Mouse (Mus musculus): ENCODE data around the gene Mrpl48. TPM values are rescaled to one million over a fixed set of nuclear protein-coding genes. Genes with fewer than 3 reads are reported as not detected.

Mrpl48 gene
- polyA plus RNA-seq (2012; rRNA removed), result 30.7 and 39.2 TPM in 2 replicates

DNA sequence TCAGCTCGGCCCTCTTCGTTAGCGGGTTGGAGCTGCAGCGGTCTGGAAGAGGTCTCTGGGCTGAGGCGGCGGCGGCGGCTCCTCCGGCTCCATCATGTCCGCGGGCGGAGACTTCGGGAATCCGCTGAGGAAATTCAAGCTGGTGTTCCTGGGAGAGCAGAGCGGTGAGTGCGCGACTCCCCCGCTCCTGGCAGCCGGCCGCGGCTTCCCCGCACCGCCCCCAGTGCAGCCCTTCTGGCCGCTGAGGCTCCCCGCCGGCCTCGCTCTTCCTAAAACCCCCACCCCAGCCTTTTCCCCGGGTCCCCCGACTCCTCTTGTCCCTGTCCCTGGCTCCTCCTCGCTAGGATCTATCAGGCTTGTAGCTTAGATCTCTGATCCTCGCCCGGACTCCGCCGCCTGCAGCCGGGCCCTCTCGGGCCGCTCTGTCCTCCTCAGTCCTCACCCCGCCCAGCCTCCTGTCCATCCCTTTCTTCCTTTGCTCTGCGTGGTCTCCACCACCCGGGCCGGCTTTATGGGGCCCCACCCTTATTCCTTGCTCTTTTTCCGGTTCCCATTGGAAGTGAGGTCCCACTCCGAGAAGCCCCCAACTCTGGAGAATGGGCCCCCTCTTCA lies at the start of gene Mrpl48:
Gene Mrpl48, minus strand, starts transcription at position 172 of the 612 bp plus-strand sequence.

DNA sequence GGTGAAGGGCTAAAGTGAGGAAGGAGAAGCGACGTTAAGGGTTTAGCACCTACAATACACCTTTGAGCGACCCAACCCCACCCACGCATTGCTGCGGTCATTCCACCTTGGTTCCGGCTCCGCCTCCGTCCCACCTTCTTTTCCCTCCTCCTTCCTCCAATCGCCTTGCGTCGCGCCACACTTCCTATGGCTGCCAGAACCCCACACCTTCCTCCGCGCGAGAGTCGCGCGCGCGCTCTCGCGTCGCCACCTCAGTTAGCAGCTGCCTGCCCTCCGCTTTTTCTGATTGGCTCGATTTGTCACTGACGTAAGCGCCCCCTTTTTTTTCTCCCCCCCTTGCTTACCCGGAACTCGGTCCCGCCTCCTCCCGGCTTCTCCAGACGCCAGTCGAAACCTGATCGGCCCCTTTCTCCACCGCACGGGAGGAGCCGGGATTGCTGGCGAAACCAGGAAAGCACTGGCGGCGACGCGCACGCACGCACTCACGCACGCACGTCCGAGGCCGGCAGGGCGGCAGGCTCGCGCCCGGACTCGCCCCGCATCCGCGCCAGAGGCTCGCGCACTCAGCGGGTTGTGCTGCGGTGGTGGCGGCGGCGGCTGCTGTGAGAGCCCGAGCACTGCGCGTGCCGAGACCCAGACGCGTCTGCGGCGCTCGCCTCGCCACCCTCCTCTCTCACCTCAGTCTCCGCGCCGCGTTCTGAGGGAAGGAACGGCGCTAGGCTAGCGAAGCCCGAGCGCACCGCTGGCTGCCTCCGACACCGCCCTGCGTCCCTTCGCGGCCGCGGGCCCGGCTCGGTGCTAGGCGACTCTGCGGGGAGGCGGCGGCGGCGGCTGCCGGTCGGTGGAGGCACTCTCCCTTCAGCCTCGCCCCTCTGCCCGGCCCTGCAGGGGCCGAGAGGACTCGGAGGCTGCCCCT lies 629 bp downstream of the Mrpl48 start, which contains the start of gene Rab6a:
Gene Rab6a, plus strand, starts transcription at position 197 of the 916 bp plus-strand sequence.

DNA sequence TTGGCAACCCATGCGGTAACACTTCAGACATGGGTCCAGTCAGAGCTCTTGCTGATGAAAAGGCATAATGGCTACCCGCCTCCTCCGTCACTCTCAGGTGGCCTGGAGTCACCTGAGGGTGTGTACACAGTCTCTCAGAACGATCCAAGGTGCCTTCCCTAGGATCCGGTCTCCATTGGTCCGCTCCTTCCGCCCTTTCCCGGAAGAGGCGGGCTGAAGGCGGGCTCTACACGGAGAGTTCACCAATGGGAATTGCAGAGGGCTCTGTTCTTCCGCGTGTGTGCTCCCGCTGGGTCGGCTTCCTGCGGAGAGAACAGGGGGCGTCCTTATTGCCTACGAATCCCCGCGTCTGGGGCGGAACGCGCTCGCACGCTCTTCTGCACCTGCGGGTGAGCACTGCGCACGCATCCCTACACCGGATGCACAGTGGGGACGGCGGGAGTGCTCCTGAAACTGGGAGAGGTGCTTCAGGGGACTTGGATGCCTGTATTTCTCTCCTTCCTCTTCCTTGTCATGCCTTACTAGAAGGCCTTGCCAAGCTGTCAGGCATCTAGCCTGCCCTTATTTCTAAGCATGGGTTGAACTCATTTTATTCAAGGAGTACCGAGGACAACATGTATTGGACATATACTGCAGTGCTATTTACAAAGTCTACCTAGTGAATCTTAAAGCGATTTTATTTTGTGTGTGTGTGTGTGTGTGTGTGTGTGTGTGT lies 71.1 kb downstream of the Mrpl48 start, which contains the start of gene Coa4:
Gene Coa4, plus strand, starts transcription at position 268 of the 715 bp plus-strand sequence.

DNA sequence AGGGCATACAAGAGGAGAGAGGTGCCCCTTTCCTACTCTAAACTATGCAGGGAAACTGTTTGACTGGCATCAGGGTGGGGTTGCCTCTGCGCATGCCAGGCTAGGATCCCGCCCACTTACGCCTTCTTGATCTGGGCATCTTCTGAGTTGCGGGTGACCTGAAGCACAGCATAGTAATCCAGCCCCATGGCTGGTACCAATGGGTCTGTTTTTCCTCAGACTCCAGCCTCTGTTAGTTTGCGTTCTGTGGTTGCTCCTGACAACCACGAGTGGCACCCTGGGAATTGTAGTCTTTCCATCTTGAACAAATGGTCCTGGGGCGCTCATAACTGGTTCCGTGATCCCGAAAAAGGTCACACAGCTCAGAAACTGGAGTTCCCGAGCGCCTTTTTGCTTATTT lies 93.5 kb downstream of the Mrpl48 start, which contains the start of gene Dnajb13:
Gene Dnajb13, minus strand, starts transcription at position 388 of the 400 bp plus-strand sequence.

Other genes starting within 250 kb of the Mrpl48 start
- gene C2cd3, start 236.1 kb downstream of the Mrpl48 start, polyA plus RNA-seq (2012; rRNA removed), result 28.2 and 37.5 TPM in 2 replicates
- 84.2 and 106 TPM in 2 replicates for gene Ppme1, start 236.0 kb downstream of the Mrpl48 start, polyA plus RNA-seq (2012; rRNA removed)
- 0.08 TPM in 1 of 2 replicates, not detected in the other for gene Ucp3, start 135.3 kb downstream of the Mrpl48 start, polyA plus RNA-seq (2012; rRNA removed)
- gene Ucp2, start 115.0 kb downstream of the Mrpl48 start, polyA plus RNA-seq (2012; rRNA removed), result 41.1 and 93.0 TPM in 2 replicates
- gene Dnajb13, start 93.3 kb downstream of the Mrpl48 start, polyA plus RNA-seq (2012; rRNA removed), result 0.52 and 1.0 TPM in 2 replicates
- gene Coa4, start 71.2 kb downstream of the Mrpl48 start, polyA plus RNA-seq (2012; rRNA removed), result 10.4 and 14.5 TPM in 2 replicates
- gene Rab6a, start 891 bp downstream of the Mrpl48 start, polyA plus RNA-seq (2012; rRNA removed), result 71.6 and 97.6 TPM in 2 replicates
- 3.6 and 5.6 TPM in 2 replicates for gene Plekhb1, start 54.1 kb upstream of the Mrpl48 start, polyA plus RNA-seq (2012; rRNA removed)
- 26.1 and 47.0 TPM in 2 replicates for gene Fam168a, start 98.3 kb upstream of the Mrpl48 start, polyA plus RNA-seq (2012; rRNA removed)